Mouse (Mus musculus): ENCODE measurements at regions not wholly inside any gene's neighbourhood (a gene's known extent, or its start where the extent isn't known, plus 50 kb on each side); places are given as distances from the start of the nearest gene placed in this dataset.

DNA sequence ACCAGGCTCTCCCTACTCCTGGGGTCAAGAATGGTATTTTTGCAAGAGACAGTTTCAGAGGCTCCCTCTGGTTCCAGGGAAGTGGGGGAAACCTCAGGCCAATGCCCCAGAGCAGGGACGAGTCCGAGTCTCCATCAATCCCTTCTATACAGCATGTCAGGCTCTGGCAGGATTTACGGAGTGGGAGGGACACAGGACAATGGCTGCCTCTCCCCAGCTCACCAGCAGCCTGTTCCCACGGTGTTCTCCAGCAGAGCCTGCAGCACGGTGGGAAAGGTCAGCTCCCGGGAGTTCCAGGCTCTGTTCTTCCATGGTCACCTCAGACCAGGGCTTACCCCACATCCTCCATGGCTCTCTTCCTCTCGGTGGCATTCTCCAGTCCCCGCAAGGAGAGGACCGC lies 64.6 kb upstream of the Hs6st1 start:
- ATAC-seq (replicated peaks; ENCODE audit: low FRiP score) (no peak), DNase-seq (ENCODE audit: low spot score) (no peak)
- Histone ChIP-seq H3K27ac (ENCODE audit: low read depth, low read length) (no peak overlapping the region), H3K36me3 (ENCODE audit: control insufficient read depth, insufficient read depth, low read length) (no peaks in the 10 kb centered on the region), H3K4me2 (no peak overlapping the region), H3K27me3 (replicated peaks; ENCODE audit: control insufficient read depth, insufficient read depth, low read length) (no peaks in the 10 kb centered on the region), H3K4me3 (ENCODE audit: low read depth, low read length) (no peak overlapping the region), H3K9ac (ENCODE audit: low read depth, low read length) (no peak overlapping the region), H3K9me3 (ENCODE audit: control insufficient read depth, low read length) (no peaks in the 10 kb centered on the region), H3K4me1 (replicated peaks; ENCODE audit: control insufficient read depth, insufficient read depth, low read length) (no peaks in the 10 kb centered on the region)
- 50% methylated on average over 9 of the region's 9 CpGs for WGBS

- Histone ChIP-seq H3K9ac (ENCODE audit: low read depth, low read length) (no peak overlapping the region), H3K4me1 (replicated peaks; ENCODE audit: control insufficient read depth, insufficient read depth, low read length) (no peaks in the 10 kb centered on the region), H3K36me3 (ENCODE audit: control insufficient read depth, insufficient read depth, low read length) (no peaks in the 10 kb centered on the region), H3K4me2 (no peak overlapping the region), H3K4me3 (ENCODE audit: low read depth, low read length) (no peak overlapping the region), H3K9me3 (ENCODE audit: control insufficient read depth, low read length) (no peaks in the 10 kb centered on the region), H3K27ac (ENCODE audit: low read depth, low read length) (no peak overlapping the region), H3K27me3 (replicated peaks; ENCODE audit: control insufficient read depth, insufficient read depth, low read length) (no peaks in the 10 kb centered on the region)
- no peak for DNase-seq (ENCODE audit: low spot score)
- WGBS: 94% methylated on average over 6 of the region's 6 CpGs
- no peak for ATAC-seq (replicated peaks; ENCODE audit: low FRiP score)
Observed at GRCm38 (mm10) chr1:36008598-36008997, 59.6 kb upstream of the Hs6st1 start.

- DNase-seq (ENCODE audit: low spot score): no peak
- Histone ChIP-seq H3K36me3 (ENCODE audit: control insufficient read depth, insufficient read depth, low read length) (no peaks in the 10 kb centered on the region), H3K9ac (ENCODE audit: low read depth, low read length) (no peak overlapping the region), H3K9me3 (ENCODE audit: control insufficient read depth, low read length) (no peaks in the 10 kb centered on the region), H3K27ac (ENCODE audit: low read depth, low read length) (no peak overlapping the region), H3K4me1 (replicated peaks; ENCODE audit: control insufficient read depth, insufficient read depth, low read length) (no peaks in the 10 kb centered on the region), H3K4me3 (ENCODE audit: low read depth, low read length) (no peak overlapping the region), H3K27me3 (replicated peaks; ENCODE audit: control insufficient read depth, insufficient read depth, low read length) (no peaks in the 10 kb centered on the region), H3K4me2 (no peak overlapping the region)
- no peak for ATAC-seq (replicated peaks; ENCODE audit: low FRiP score)
- WGBS: 77% methylated on average over 6 of the region's 6 CpGs
Observed at GRCm38 (mm10) chr1:36009010-36009619, 59.1 kb upstream of the Hs6st1 start.

DNA sequence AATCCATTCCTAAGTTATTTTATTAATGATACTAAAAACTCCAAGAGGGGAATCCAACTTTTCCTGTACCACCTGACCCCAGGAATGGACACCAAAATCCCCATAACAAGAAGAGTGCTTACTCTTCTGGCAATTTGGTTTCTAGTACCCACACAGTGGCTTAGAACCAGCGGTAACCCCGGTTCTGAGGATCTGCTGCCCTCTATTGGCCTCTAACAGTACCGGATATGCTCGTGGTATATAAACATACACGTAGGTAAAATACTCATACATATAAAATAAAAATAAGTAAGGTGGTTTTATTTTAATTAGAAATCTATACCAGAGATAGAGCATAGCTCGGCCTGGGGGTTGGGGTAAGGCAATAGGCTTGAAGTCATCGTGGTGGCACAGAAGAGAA lies 58.0 kb upstream of the Hs6st1 start:
- H3K36me3 ChIP-seq (ENCODE audit: control insufficient read depth, insufficient read depth, low read length): no peaks in the 10 kb centered on the region
- no peak overlapping the region for H3K4me3 ChIP-seq (ENCODE audit: low read depth, low read length)
- no peaks in the 10 kb centered on the region for H3K9me3 ChIP-seq (ENCODE audit: control insufficient read depth, low read length)
- WGBS: 72% methylated on average over 7 of the region's 7 CpGs
- no peak overlapping the region for H3K9ac ChIP-seq (ENCODE audit: low read depth, low read length)
- H3K4me1 ChIP-seq (replicated peaks; ENCODE audit: control insufficient read depth, insufficient read depth, low read length): no peaks in the 10 kb centered on the region
- no peaks in the 10 kb centered on the region for H3K27me3 ChIP-seq (replicated peaks; ENCODE audit: control insufficient read depth, insufficient read depth, low read length)
- no peak for DNase-seq (ENCODE audit: low spot score)
- H3K4me2 ChIP-seq: no peak overlapping the region
- H3K27ac ChIP-seq (ENCODE audit: low read depth, low read length): no peak overlapping the region
- ATAC-seq (replicated peaks; ENCODE audit: low FRiP score): no peak

DNA sequence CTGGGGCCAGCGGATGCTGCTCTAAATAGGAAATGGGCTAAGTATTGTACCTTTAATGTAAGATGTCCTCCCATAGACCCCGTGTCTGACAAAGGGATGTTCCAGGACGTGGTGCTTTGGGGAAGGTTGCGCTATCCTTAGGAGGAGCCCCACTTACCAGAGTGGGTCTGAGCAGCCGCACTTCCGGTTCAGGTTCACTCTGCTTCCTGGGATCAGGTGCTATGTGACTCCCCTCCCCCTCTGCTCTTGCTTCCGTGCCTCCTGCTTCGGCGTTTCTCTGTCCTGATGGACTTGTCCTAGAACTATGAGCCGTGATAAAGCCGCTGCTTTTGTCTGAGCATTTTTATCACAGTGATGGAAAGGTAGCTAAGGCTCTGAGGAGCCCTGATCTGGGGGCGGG lies 57.4 kb upstream of the Hs6st1 start:
- no peak overlapping the region for H3K27ac ChIP-seq (ENCODE audit: low read depth, low read length)

GRCm38 (mm10) chr1:36012081-36012765 lies 56.0 kb upstream of the Hs6st1 start:
- DNase-seq (ENCODE audit: low spot score) (no peak), ATAC-seq (replicated peaks; ENCODE audit: low FRiP score) (no peak)
- Histone ChIP-seq H3K27ac (ENCODE audit: low read depth, low read length) (no peak overlapping the region), H3K9me3 (ENCODE audit: control insufficient read depth, low read length) (no peaks in the 10 kb centered on the region), H3K4me2 (no peak overlapping the region), H3K9ac (ENCODE audit: low read depth, low read length) (no peak overlapping the region), H3K27me3 (replicated peaks; ENCODE audit: control insufficient read depth, insufficient read depth, low read length) (no peaks in the 10 kb centered on the region), H3K4me1 (replicated peaks; ENCODE audit: control insufficient read depth, insufficient read depth, low read length) (peaks cover 2% of the 10 kb centered on the region), H3K4me3 (ENCODE audit: low read depth, low read length) (no peak overlapping the region), H3K36me3 (ENCODE audit: control insufficient read depth, insufficient read depth, low read length) (no peaks in the 10 kb centered on the region)
- WGBS: 56% methylated on average over 9 of the region's 9 CpGs

More for the DNA sequence above, 57.4 kb upstream of the Hs6st1 start:
- WGBS: 70% methylated on average over 12 of the region's 12 CpGs
- no peaks in the 10 kb centered on the region for H3K4me1 ChIP-seq (replicated peaks; ENCODE audit: control insufficient read depth, insufficient read depth, low read length)
- no peak overlapping the region for H3K4me3 ChIP-seq (ENCODE audit: low read depth, low read length)
- no peaks in the 10 kb centered on the region for H3K36me3 ChIP-seq (ENCODE audit: control insufficient read depth, insufficient read depth, low read length)
- no peak overlapping the region for H3K9ac ChIP-seq (ENCODE audit: low read depth, low read length)
- H3K27me3 ChIP-seq (replicated peaks; ENCODE audit: control insufficient read depth, insufficient read depth, low read length): no peaks in the 10 kb centered on the region
- DNase-seq (ENCODE audit: low spot score) (no peak), ATAC-seq (replicated peaks; ENCODE audit: low FRiP score) (no peak)
- H3K4me2 ChIP-seq: no peak overlapping the region
- no peaks in the 10 kb centered on the region for H3K9me3 ChIP-seq (ENCODE audit: control insufficient read depth, low read length)

- ATAC-seq (replicated peaks; ENCODE audit: low FRiP score): no peak
Observed at GRCm38 (mm10) chr1:36013823-36014341, 54.3 kb upstream of the Hs6st1 start.

DNA sequence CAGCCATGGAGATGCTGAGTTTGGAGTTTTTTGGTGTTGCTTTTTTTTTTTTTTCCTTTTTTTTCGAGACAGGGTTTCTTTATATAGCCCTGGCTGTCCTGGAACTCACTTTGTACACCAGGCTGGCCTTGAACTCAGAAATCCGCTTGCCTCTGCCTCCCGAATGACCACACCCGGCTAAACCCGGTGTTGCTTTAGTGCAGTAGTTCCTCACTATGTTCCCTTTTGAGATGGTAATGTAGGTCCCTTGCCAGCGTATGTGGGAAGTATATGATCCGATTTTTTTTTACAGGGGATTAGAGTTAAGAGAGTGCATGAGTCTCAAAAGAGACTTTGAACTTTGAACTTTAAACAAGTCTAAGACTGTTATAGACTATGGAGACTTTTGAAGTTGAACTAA lies 53.8 kb upstream of the Hs6st1 start:
- Histone ChIP-seq H3K9me3 (ENCODE audit: control insufficient read depth, low read length) (no peaks in the 10 kb centered on the region), H3K9ac (ENCODE audit: low read depth, low read length) (no peak overlapping the region), H3K36me3 (ENCODE audit: control insufficient read depth, insufficient read depth, low read length) (no peaks in the 10 kb centered on the region), H3K4me2 (no peak overlapping the region), H3K27me3 (replicated peaks; ENCODE audit: control insufficient read depth, insufficient read depth, low read length) (no peaks in the 10 kb centered on the region), H3K27ac (ENCODE audit: low read depth, low read length) (no peak overlapping the region), H3K4me3 (ENCODE audit: low read depth, low read length) (no peak overlapping the region), H3K4me1 (replicated peaks; ENCODE audit: control insufficient read depth, insufficient read depth, low read length) (peaks cover 4% of the 10 kb centered on the region)
- ATAC-seq (replicated peaks; ENCODE audit: low FRiP score) (no peak), DNase-seq (ENCODE audit: low spot score) (no peak)
- 66% methylated on average over 7 of the region's 7 CpGs for WGBS

More at GRCm38 (mm10) chr1:36013823-36014341, 54.3 kb upstream of the Hs6st1 start:
- no peak overlapping the region for H3K4me3 ChIP-seq (ENCODE audit: low read depth, low read length)
- no peak overlapping the region for H3K4me2 ChIP-seq
- no peaks in the 10 kb centered on the region for H3K9me3 ChIP-seq (ENCODE audit: control insufficient read depth, low read length)
- H3K4me1 ChIP-seq (replicated peaks; ENCODE audit: control insufficient read depth, insufficient read depth, low read length): peaks cover 4% of the 10 kb centered on the region
- no peak overlapping the region for H3K27ac ChIP-seq (ENCODE audit: low read depth, low read length)
- no peaks in the 10 kb centered on the region for H3K36me3 ChIP-seq (ENCODE audit: control insufficient read depth, insufficient read depth, low read length)
- no peak overlapping the region for H3K9ac ChIP-seq (ENCODE audit: low read depth, low read length)
- H3K27me3 ChIP-seq (replicated peaks; ENCODE audit: control insufficient read depth, insufficient read depth, low read length): no peaks in the 10 kb centered on the region
- no peak for DNase-seq (ENCODE audit: low spot score)
- 42% methylated on average over 11 of the region's 11 CpGs for WGBS

DNA sequence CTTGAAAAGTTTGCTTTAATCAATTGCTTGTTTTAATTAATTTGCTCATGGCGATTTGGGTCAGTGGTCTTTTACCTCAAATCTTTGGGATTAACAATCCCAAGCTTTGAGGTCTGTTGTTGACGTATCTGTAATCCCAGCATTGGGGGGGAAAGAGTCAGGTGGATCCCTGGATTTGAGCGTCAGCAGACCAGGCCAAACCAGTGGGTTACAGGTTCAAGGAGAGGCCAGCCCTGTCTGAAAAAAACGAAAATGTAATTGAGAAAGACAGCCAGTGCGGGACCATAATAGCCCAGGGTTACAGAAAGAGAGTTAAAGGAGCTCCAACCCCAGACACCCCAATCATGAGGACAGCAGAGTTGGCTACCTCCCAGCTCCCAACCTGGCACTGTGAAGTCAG lies 53.0 kb upstream of the Hs6st1 start:
- ATAC-seq (replicated peaks; ENCODE audit: low FRiP score): no peak
- Histone ChIP-seq H3K27me3 (replicated peaks; ENCODE audit: control insufficient read depth, insufficient read depth, low read length) (no peaks in the 10 kb centered on the region), H3K36me3 (ENCODE audit: control insufficient read depth, insufficient read depth, low read length) (no peaks in the 10 kb centered on the region), H3K9me3 (ENCODE audit: control insufficient read depth, low read length) (no peaks in the 10 kb centered on the region), H3K4me2 (no peak overlapping the region), H3K27ac (ENCODE audit: low read depth, low read length) (no peak overlapping the region), H3K4me1 (replicated peaks; ENCODE audit: control insufficient read depth, insufficient read depth, low read length) (peaks cover 4% of the 10 kb centered on the region), H3K9ac (ENCODE audit: low read depth, low read length) (no peak overlapping the region), H3K4me3 (ENCODE audit: low read depth, low read length) (no peak overlapping the region)
- 83% methylated on average over 5 of the region's 5 CpGs for WGBS
- DNase-seq (ENCODE audit: low spot score): no peak
